Mouse (Mus musculus) forebrain, embryonic 11.5 days (tissue): ENCODE data around the gene Lrp2. TPM values are rescaled to one million over a fixed set of nuclear protein-coding genes. Genes with fewer than 3 reads are reported as not detected.

ENCODE experiments used
- ATAC-seq: fragments of 200-750 bp; cut with Nextera tagmentation; replicated peaks from 2 replicates; pipeline ENCODE4 v1.8.0; 2017; ENCODE audit warnings: moderate TSS enrichment; ENCODE audit not compliant: low FRiP score
- DNase-seq: peaks from one replicate; pipeline ENCODE4 v3.0.0-alpha.2; 2017; ENCODE audit warnings: low spot score
- H3K27ac ChIP-seq: fragments of 300-500 bp; sonication (generic); 2 replicates; pipeline ENCODE4 v1.5.1; 2014; ENCODE audit warnings: low read depth, low read length
- H3K27me3 ChIP-seq: fragments of 300-500 bp; sonication (generic); 2 replicates; pipeline ENCODE4 v1.6.1; 2014; ENCODE audit warnings: mild to moderate bottlenecking, low read length, mixed read lengths; ENCODE audit not compliant: control insufficient read depth, insufficient read depth
- H3K36me3 ChIP-seq: fragments of 300-500 bp; sonication (generic); 2 replicates; pipeline ENCODE4 v1.6.1; 2014; ENCODE audit warnings: mild to moderate bottlenecking, low read length, moderate library complexity, mixed read lengths; ENCODE audit not compliant: control insufficient read depth, insufficient read depth
- H3K4me1 ChIP-seq: fragments of 300-500 bp; sonication (generic); replicated peaks from 2 replicates; pipeline ENCODE4 v1.6.1; 2014; ENCODE audit warnings: low read length, mixed read lengths; ENCODE audit not compliant: control insufficient read depth, insufficient read depth
- H3K4me2 ChIP-seq: fragments of 300-500 bp; sonication (generic); 2 replicates; pipeline ENCODE4 v1.6.1; 2014; ENCODE audit warnings: low read depth, mild to moderate bottlenecking, low read length, moderate library complexity, mixed read lengths; ENCODE audit not compliant: severe bottlenecking
- H3K4me3 ChIP-seq: fragments of 300-500 bp; sonication (generic); 2 replicates; pipeline ENCODE4 v1.5.1; 2014; ENCODE audit warnings: low read depth, low read length
- H3K9ac ChIP-seq: fragments of 300-500 bp; sonication (generic); 2 replicates; pipeline ENCODE4 v1.6.1; 2014; ENCODE audit warnings: low read length
- H3K9me3 ChIP-seq: fragments of 300-500 bp; sonication (generic); 2 replicates; pipeline ENCODE4 v1.6.1; 2016; ENCODE audit warnings: low read length, mixed read lengths; ENCODE audit not compliant: control insufficient read depth
- WGBS: fragments of 180-500 bp; shearing (Covaris S2); extraction: QIAGEN DNeasy Blood & Tissue Kit; methylation state at CpG from one replicate; pipeline ENCODE4 v1.1.7; 2014; 5-methylcytosine and 5-hydroxymethylcytosine counted together
- polyA plus RNA-seq: library from polyadenylated mRNA; unstranded; fragments of >200 nt; fragmentation: Nextera tagmentation; extraction: Ambion mirVana; gene quantifications from 2 replicates; pipeline ENCODE4 v1.2.1, GENCODE M21; 2014

Gene Lrp2
- polyA plus RNA-seq, 1 experiment from 2014 or later, result 3.1 TPM

DNA sequence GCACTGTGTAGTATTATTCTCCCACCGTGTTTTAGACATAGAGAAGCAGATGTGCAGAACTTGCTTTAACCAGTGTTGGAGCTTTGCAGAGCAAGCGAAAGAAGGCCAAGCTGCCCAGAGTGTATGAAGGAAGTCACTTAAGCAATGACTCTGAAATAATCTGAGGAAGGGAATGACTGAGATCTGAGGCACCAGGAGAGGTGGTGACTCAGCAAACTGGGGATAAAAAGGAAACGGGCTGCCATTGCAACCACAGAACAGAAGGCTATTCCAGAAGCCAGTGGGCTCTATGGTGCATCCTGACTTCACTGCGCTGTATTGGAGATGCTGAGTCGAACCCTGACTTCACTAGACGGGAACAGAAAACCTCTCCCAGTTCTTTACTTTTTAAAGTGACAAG lies 10.9 kb downstream of the Lrp2 start:
- H3K4me3 ChIP-seq, result no peak overlapping the region
- ATAC-seq (no peak), DNase-seq (no peak)
- H3K27ac ChIP-seq, result no peak overlapping the region
- no peak overlapping the region for H3K9ac ChIP-seq
- H3K4me1 ChIP-seq, result peaks cover 2% of the 10 kb centered on the region; the same call in 1 of the 2 replicates
- no peaks in the 10 kb centered on the region for H3K9me3 ChIP-seq
- WGBS, result 63% methylated on average over 6 of the region's 6 CpGs
- H3K27me3 ChIP-seq, result no peaks in the 10 kb centered on the region
- H3K4me2 ChIP-seq, result no peak overlapping the region
- H3K36me3 ChIP-seq, result no peaks in the 10 kb centered on the region

DNA sequence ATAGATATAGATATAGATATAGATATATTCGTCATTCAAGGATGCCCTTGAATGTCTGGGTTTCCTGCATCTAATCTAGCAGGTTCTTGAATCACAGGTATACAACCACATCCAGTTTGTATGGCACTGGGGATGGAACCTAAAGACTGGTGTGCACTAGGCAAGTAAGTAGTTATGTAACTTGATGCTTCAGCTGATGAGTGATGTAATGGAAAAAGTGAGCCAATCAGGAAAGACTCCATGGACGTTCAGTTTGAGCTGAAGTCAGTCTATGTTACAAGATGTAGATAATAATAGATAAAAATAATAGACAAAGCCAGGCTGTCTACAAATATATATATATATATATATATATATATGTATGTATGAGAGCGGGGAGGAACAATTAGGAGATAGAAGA lies 11.6 kb downstream of the Lrp2 start:
- 79% methylated on average over 3 of the region's 3 CpGs for WGBS
- no peak overlapping the region for H3K4me2 ChIP-seq

DNA sequence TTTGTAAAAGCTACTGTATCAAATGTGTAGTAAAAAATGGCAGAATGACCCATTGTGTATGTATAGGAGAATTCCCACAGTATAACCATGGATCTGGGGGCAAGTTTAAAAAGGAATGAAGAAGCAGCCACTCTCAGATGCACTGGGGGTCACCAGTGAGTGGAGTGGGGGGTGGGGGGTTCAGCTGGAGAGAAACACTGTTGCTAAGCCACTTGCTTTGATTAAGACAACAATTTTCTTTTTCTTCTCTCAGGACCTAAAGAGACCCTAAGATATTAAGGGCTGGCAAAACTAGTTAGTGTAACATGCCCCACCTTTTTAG lies 12.2 kb downstream of the Lrp2 start:
- peaks cover 2% of the 10 kb centered on the region; the same call in 1 of the 2 replicates for H3K4me1 ChIP-seq
- no peak overlapping the region for H3K27ac ChIP-seq
- H3K9ac ChIP-seq, result no peak overlapping the region
- H3K9me3 ChIP-seq, result no peaks in the 10 kb centered on the region
- H3K27me3 ChIP-seq, result no peaks in the 10 kb centered on the region
- H3K4me2 ChIP-seq, result no peak overlapping the region
- H3K36me3 ChIP-seq, result no peaks in the 10 kb centered on the region
- ATAC-seq, result no peak
- no peak overlapping the region for H3K4me3 ChIP-seq
- DNase-seq, result no peak

More for the DNA sequence above, 11.6 kb downstream of the Lrp2 start:
- ATAC-seq, result no peak
- Histone ChIP-seq H3K27ac (no peak overlapping the region), H3K4me3 (no peak overlapping the region), H3K36me3 (no peaks in the 10 kb centered on the region), H3K27me3 (no peaks in the 10 kb centered on the region), H3K9ac (no peak overlapping the region), H3K4me1 (peaks cover 2% of the 10 kb centered on the region; the same call in 1 of the 2 replicates), H3K9me3 (no peaks in the 10 kb centered on the region)
- DNase-seq, result no peak

DNA sequence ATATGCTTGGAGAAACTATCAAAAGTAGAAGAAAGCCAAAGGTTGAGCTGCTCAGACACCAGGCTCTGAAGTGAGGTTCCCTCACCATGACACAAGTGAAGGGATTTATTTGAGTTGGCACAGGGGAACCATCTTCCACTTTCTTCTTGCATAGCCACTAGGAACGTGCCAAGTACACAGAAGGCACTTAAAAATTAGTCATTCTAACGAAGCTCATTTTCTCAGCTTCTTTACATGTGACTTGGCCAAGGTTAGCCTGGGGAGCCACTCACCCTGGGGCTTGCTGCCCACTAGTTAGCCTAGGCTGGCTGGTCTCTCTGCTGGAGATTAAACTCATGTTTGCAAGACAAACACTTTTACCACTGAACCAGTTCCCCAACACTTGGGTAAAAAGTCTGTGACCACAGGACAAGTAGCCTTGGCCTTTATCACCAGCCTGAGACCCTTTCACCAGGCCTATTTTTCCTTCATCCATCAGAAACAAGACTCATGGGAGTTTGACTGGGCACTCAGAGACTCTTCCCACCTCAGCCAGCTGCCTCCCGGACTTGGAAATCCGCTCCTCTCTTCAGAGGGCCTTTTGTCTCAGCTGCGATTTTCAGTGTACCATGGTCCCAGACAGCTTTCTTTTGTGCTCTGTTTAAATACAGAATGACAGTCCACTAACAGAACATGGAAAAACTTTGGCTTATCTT lies 12.7 kb downstream of the Lrp2 start:
- H3K9me3 ChIP-seq, result no peaks in the 10 kb centered on the region
- no peaks in the 10 kb centered on the region for H3K27me3 ChIP-seq
- H3K27ac ChIP-seq, result no peak overlapping the region
- no peaks in the 10 kb centered on the region for H3K36me3 ChIP-seq
- peaks cover 2% of the 10 kb centered on the region; the same call in 1 of the 2 replicates for H3K4me1 ChIP-seq
- ATAC-seq (no peak), DNase-seq (no peak)
- no peak overlapping the region for H3K9ac ChIP-seq
- H3K4me3 ChIP-seq, result no peak overlapping the region
- WGBS, result 66% methylated on average over 5 of the region's 5 CpGs
- H3K4me2 ChIP-seq, result no peak overlapping the region

DNA sequence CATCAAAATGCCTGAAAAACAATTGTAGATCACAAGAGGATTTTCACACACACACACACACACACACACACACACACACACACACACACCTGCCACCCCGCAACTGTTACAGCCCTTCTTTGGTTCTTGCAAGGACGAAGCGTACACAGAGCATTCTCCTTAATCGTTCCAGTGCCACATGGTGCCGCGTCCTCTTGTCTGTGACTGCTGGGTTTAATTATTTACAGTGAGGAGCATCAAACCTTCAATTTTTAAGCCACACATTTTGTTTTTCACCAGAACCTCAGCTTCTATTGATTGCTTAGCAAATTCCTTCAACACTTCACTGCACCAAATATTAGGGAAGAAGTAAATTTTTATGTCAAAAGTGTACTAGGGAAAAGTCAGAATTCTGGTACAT lies 15.3 kb downstream of the Lrp2 start:
- Histone ChIP-seq H3K9ac (no peak overlapping the region), H3K4me3 (no peak overlapping the region), H3K36me3 (no peaks in the 10 kb centered on the region), H3K4me2 (no peak overlapping the region), H3K27ac (no peak overlapping the region), H3K27me3 (no peaks in the 10 kb centered on the region), H3K4me1 (no peaks in the 10 kb centered on the region; the same call in 1 of the 2 replicates), H3K9me3 (no peaks in the 10 kb centered on the region)
- no peak for ATAC-seq
- DNase-seq, result no peak
- WGBS, result 90% methylated on average over 6 of the region's 6 CpGs

DNA sequence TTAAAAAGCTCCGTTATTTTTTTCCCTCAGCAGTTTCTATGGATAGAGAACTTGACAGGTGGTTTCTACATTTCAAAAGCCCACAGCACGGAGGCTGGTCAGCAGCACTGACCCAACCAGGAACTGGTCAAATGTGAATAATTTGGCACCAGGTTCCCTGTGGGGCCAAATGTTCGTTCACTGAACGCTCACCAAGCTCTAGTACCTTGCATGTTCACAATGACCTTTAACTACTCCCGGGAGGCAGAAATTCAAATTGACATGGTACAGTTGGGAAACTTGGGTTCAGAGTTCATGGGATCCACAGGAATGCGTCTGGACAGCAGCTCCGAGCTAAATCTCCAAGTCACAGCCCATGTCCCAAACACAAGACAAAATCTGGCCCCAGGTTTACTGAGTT lies 19.6 kb downstream of the Lrp2 start:
- no peak overlapping the region for H3K4me2 ChIP-seq
- WGBS, result 83% methylated on average over 7 of the region's 7 CpGs
- H3K36me3 ChIP-seq, result no peaks in the 10 kb centered on the region
- no peak overlapping the region for H3K27ac ChIP-seq
- H3K9ac ChIP-seq, result no peak overlapping the region
- no peaks in the 10 kb centered on the region for H3K27me3 ChIP-seq
- H3K9me3 ChIP-seq, result no peaks in the 10 kb centered on the region
- no peak overlapping the region for H3K4me3 ChIP-seq
- no peaks in the 10 kb centered on the region for H3K4me1 ChIP-seq
- ATAC-seq, result no peak
- DNase-seq, result no peak

DNA sequence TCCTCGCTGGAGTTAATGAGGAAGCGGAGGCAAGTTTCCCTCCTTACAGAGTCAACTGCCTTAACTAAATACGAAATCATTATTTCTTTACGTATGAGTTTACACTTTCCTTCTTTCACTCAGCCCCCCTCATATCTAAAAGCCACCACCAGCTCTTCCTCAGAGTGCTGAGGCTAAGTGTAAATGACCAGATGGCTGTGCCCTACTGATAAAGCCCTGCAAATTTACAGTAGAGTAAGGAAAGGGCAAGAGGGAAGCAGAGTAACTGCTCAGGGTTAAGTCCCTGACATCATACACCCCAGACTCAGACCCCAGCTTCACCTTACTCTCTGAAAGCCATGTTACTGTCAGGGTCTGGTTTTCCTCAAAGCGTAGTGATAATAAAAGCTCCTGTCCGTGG lies 22.4 kb downstream of the Lrp2 start:
- ATAC-seq, result no peak
- Histone ChIP-seq H3K27ac (no peak overlapping the region), H3K4me3 (no peak overlapping the region), H3K9ac (no peak overlapping the region), H3K4me2 (no peak overlapping the region), H3K4me1 (no peaks in the 10 kb centered on the region), H3K27me3 (no peaks in the 10 kb centered on the region), H3K9me3 (no peaks in the 10 kb centered on the region), H3K36me3 (no peaks in the 10 kb centered on the region)
- WGBS, result 93% methylated on average over 6 of the region's 6 CpGs
- DNase-seq, result no peak

DNA sequence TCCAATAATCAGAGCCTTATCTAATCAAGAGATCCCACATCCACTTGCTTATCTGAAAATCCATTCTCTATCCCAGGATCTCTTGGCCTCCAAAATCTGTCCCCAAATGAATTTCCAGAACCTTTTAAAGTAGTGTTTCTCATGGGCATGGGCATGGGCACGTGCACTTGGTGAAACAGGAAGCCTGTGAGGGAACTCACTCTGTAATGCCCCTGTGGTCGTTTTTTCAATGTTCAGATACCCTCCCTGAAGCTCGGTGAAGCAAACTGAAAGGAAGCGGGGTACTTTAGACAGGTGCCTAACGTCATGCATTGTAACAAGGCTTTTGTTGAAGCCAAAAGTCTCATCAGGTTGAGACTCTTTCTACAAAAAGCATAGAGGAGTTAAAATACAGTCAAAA lies 23.1 kb downstream of the Lrp2 start:
- ATAC-seq (no peak), DNase-seq (no peak)
- Histone ChIP-seq H3K9ac (no peak overlapping the region), H3K4me2 (no peak overlapping the region), H3K27me3 (no peaks in the 10 kb centered on the region), H3K4me3 (no peak overlapping the region), H3K36me3 (no peaks in the 10 kb centered on the region), H3K27ac (no peak overlapping the region), H3K9me3 (no peaks in the 10 kb centered on the region), H3K4me1 (no peaks in the 10 kb centered on the region)
- 68% methylated on average over 5 of the region's 5 CpGs for WGBS

DNA sequence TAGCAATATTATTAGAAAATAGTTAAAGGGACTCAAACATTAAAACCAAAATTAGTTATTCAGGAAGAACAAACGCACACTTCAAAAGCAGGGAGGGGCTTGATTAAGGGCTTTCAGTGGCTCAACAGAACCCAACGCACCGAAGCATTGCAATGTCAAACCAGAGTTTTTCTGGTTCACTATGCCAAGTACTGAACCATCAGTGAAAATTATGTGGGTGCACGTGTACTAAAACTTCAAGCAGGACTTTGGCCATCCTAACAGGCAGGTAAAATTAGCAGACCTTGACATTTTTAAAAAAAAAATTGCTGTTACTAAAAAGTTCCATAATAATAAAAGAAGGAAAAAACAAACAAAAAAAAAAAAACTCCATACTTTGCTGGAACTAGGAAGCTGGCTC lies 25.6 kb downstream of the Lrp2 start:
- no peaks in the 10 kb centered on the region for H3K9me3 ChIP-seq
- no peaks in the 10 kb centered on the region for H3K36me3 ChIP-seq
- no peaks in the 10 kb centered on the region for H3K4me1 ChIP-seq
- no peak overlapping the region for H3K4me2 ChIP-seq
- ATAC-seq, result no peak
- H3K9ac ChIP-seq, result no peak overlapping the region
- H3K27me3 ChIP-seq, result no peaks in the 10 kb centered on the region
- H3K27ac ChIP-seq, result no peak overlapping the region
- no peak for DNase-seq
- no peak overlapping the region for H3K4me3 ChIP-seq
- WGBS, result 81% methylated on average over 4 of the region's 4 CpGs
